Mouse (Mus musculus) heart, embryonic 12.5 days (tissue): ENCODE data around the gene Stac3. TPM values are rescaled to one million over a fixed set of nuclear protein-coding genes. Genes with fewer than 3 reads are reported as not detected.

Experiments used
- ATAC-seq: fragments of 200-750 bp; cut with Nextera tagmentation; 2 replicates; pipeline ENCODE4 v1.8.0; 2017; ENCODE audit warnings: moderate TSS enrichment, moderate library complexity; ENCODE audit not compliant: insufficient number of reproducible peaks, low FRiP score
- H3K27ac ChIP-seq: fragments of 300-500 bp; sonication (generic); 2 replicates; pipeline ENCODE4 v1.5.1; 2016; ENCODE audit warnings: mild to moderate bottlenecking, moderate library complexity; ENCODE audit not compliant: poor library complexity, severe bottlenecking
- H3K27me3 ChIP-seq: fragments of 300-500 bp; sonication (generic); replicated peaks from 2 replicates; pipeline ENCODE4 v1.6.1; 2016; ENCODE audit warnings: mild to moderate bottlenecking, moderate library complexity
- H3K36me3 ChIP-seq: fragments of 300-500 bp; sonication (generic); 2 replicates; pipeline ENCODE4 v1.6.1; 2016; ENCODE audit warnings: mild to moderate bottlenecking, moderate library complexity
- H3K4me1 ChIP-seq: fragments of 300-500 bp; sonication (generic); replicated peaks from 2 replicates; pipeline ENCODE4 v1.6.1; 2016; ENCODE audit warnings: mild to moderate bottlenecking
- H3K4me2 ChIP-seq: fragments of 300-500 bp; sonication (generic); 2 replicates; pipeline ENCODE4 v1.6.1; 2016; ENCODE audit warnings: mild to moderate bottlenecking, moderate library complexity
- H3K4me3 ChIP-seq: fragments of 300-500 bp; sonication (generic); 2 replicates; pipeline ENCODE4 v1.5.1; 2016; ENCODE audit warnings: mild to moderate bottlenecking
- H3K9ac ChIP-seq: fragments of 300-500 bp; sonication (generic); 2 replicates; pipeline ENCODE4 v1.6.1; 2016; ENCODE audit warnings: mild to moderate bottlenecking, moderate library complexity
- H3K9me3 ChIP-seq: fragments of 300-500 bp; sonication (generic); replicated peaks from 2 replicates; pipeline ENCODE4 v1.6.1; 2016; ENCODE audit warnings: mild to moderate bottlenecking, moderate library complexity
- WGBS: fragments of 180-500 bp; shearing (Covaris S2); methylation state at CpG from one replicate; pipeline ENCODE4 v1.1.7; 2016; 5-methylcytosine and 5-hydroxymethylcytosine counted together
- polyA plus RNA-seq: library from polyadenylated mRNA; unstranded; fragments of >200 nt; fragmentation: Nextera tagmentation; extraction: Ambion mirVana; gene quantifications from 2 replicates; pipeline ENCODE4 v1.2.1, GENCODE M21; 2016

Gene Stac3
- polyA plus RNA-seq, 1 experiment from 2014 or later, result 1.1 TPM

- ATAC-seq, result no peak
- Histone ChIP-seq H3K27ac (no peak overlapping the region), H3K9me3 (no peaks in the 10 kb centered on the region), H3K4me3 (no peak overlapping the region), H3K27me3 (peaks cover 1% of the 10 kb centered on the region; the same call in 1 of the 2 replicates), H3K36me3 (peaks cover 80% of the 10 kb centered on the region), H3K4me1 (no peaks in the 10 kb centered on the region), H3K9ac (no peak overlapping the region), H3K4me2 (no peak overlapping the region)
- WGBS, result 49% methylated on average over 6 of the region's 6 CpGs
Measured at GRCm38 (mm10) chr10:127542720-127543119, 41.2 kb downstream of the Stac3 start.

DNA sequence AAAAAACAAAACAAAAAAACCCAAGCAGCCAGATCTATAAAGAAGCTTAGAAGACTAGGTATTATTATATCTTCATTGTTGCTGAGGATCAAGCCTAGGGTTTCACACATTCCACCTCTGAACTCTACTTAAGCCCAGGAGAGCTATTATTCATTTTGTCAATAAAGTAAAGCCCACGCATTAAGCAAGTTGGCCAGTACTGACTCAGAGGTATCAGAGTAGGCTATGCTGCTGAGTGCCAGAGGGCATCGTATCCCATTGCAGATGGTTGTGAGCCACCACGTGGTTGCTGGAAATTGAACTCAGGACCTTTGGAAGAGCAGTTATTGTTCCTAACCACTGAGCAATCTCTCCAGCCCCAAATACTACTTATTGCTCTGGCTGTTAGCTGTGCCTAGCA lies 42.4 kb downstream of the Stac3 start:
- no peak overlapping the region for H3K27ac ChIP-seq
- H3K4me2 ChIP-seq, result no peak overlapping the region
- WGBS, result 79% methylated on average over 3 of the region's 3 CpGs
- no peak for ATAC-seq
- H3K27me3 ChIP-seq, result no peaks in the 10 kb centered on the region
- no peak overlapping the region for H3K4me3 ChIP-seq
- H3K9ac ChIP-seq, result no peak overlapping the region
- H3K9me3 ChIP-seq, result no peaks in the 10 kb centered on the region
- H3K4me1 ChIP-seq, result no peaks in the 10 kb centered on the region
- peaks cover 91% of the 10 kb centered on the region for H3K36me3 ChIP-seq

DNA sequence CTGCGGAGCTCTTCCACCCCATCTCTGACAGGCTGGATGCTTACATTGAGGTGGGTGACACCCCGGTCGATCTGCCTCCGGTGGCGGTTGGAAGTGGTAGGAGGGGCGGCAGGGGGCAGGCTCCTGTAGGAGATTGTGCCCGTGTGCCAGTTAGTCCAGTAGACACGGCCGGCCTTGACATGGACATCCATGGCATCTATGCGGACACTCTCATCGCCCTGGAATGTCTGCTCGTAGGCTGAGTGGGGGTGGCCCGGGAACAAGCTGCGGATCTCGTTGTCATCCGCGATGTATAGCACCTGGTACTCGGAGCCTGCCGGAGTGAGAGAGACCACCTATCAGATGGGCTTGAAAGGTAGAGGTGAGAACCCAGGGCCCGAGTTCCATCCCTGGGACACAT lies 42.9 kb downstream of the Stac3 start:
- Histone ChIP-seq H3K4me2 (no peak overlapping the region), H3K27me3 (no peaks in the 10 kb centered on the region), H3K36me3 (peaks cover 93% of the 10 kb centered on the region), H3K9ac (no peak overlapping the region), H3K9me3 (no peaks in the 10 kb centered on the region), H3K4me3 (no peak overlapping the region), H3K4me1 (no peaks in the 10 kb centered on the region), H3K27ac (no peak overlapping the region)
- ATAC-seq, result no peak
- 88% methylated on average over 20 of the region's 20 CpGs for WGBS

DNA sequence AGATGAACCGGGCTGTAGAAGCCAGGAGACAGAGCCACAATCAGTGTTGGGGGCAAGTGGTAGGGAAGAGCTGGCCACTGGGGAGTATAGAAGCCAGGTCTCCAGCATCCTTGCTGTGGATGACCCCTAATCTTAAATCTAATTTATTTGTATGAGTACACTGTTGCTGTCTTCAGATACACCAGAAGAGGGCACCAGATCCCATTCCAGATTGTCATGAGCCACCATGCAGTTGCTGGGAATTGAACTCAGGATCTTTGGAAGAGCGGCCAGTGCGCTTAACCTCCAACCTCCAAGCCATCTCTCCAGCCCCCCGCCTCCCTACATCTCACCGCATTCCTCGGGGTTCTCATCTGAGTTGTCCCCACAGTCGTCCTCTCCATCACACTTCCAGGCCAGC lies 45.0 kb downstream of the Stac3 start:
- H3K4me3 ChIP-seq, result no peak overlapping the region
- H3K9ac ChIP-seq, result no peak overlapping the region
- H3K4me2 ChIP-seq, result no peak overlapping the region
- no peaks in the 10 kb centered on the region for H3K27me3 ChIP-seq
- H3K27ac ChIP-seq, result no peak overlapping the region
- H3K9me3 ChIP-seq, result no peaks in the 10 kb centered on the region
- 87% methylated on average over 7 of the region's 7 CpGs for WGBS
- ATAC-seq, result no peak
- no peaks in the 10 kb centered on the region for H3K4me1 ChIP-seq
- H3K36me3 ChIP-seq, result peaks cover 95% of the 10 kb centered on the region

DNA sequence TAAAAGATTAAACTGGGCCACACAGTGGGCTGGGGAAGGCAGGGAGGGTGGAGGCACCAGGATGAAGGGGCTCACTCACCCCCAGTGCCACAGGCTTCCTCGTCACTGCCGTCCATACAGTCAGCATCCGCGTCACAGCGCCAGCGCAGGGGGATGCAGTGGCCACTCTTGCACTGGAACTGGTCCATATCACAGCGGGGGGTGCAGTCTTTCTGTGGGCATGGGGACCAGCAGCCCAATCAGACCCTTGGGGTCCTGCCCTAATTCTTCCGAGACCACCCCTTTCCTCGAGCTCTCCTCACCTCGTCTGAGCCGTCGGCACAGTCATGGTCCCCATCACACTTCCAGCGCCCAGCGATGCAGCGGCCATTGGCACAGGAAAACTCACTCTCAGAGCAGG lies 46.8 kb downstream of the Stac3 start:
- Histone ChIP-seq H3K4me3 (no peak overlapping the region), H3K9ac (no peak overlapping the region), H3K4me2 (no peak overlapping the region), H3K27ac (no peak overlapping the region), H3K27me3 (no peaks in the 10 kb centered on the region), H3K9me3 (no peaks in the 10 kb centered on the region), H3K4me1 (no peaks in the 10 kb centered on the region), H3K36me3 (peaks cover 95% of the 10 kb centered on the region)
- 90% methylated on average over 15 of the region's 15 CpGs for WGBS
- ATAC-seq, result no peak

DNA sequence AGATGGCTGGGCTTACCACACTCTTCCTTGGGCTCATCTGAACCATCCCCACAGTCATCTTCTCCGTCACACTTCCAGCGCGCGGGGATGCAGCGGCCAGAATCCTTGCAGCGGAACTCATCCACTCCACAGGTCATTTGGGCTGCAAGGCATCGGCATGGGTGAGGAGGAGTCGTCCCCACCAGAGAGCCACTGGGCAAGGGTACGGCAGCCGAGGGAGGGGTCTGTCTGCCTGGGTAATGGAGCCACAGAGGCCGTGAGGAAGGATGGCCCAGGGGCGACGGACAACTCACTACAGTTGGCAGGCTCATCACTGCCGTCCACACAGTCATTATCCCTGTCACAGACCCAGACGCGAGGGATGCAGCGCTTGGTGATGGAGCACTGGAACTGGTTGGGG lies 48.4 kb downstream of the Stac3 start:
- no peak overlapping the region for H3K4me3 ChIP-seq
- H3K27ac ChIP-seq, result no peak overlapping the region
- no peaks in the 10 kb centered on the region for H3K27me3 ChIP-seq
- no peaks in the 10 kb centered on the region for H3K9me3 ChIP-seq
- no peak overlapping the region for H3K4me2 ChIP-seq
- no peaks in the 10 kb centered on the region for H3K4me1 ChIP-seq
- no peak overlapping the region for H3K9ac ChIP-seq
- 88% methylated on average over 17 of the region's 17 CpGs for WGBS
- H3K36me3 ChIP-seq, result peaks cover 99% of the 10 kb centered on the region
- no peak for ATAC-seq

DNA sequence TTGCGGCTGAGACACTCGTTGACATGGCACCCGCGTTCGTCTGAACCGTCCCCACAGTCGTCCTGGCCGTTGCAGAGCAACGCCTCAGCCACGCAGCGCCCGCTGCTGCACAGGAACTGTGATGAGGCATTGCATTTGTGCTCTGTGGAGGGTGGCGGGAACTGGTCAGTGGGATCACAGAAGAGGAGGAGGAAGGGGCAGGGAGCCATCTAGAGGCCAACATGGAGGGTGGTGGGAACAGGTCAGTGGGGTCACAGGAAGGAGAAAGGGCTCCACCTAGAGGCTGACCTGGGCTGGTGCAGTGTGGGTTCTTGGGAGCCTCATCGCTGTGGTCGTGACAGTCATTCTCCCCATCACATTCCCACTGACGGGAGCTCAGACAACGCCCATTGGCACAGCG lies 54.2 kb downstream of the Stac3 start:
- H3K36me3 ChIP-seq, result peaks cover 98% of the 10 kb centered on the region
- ATAC-seq, result no peak
- no peak overlapping the region for H3K4me2 ChIP-seq
- H3K9me3 ChIP-seq, result no peaks in the 10 kb centered on the region
- H3K9ac ChIP-seq, result no peak overlapping the region
- no peak overlapping the region for H3K27ac ChIP-seq
- 71% methylated on average over 18 of the region's 18 CpGs for WGBS
- no peaks in the 10 kb centered on the region for H3K27me3 ChIP-seq
- H3K4me1 ChIP-seq, result no peaks in the 10 kb centered on the region
- H3K4me3 ChIP-seq, result no peak overlapping the region

DNA sequence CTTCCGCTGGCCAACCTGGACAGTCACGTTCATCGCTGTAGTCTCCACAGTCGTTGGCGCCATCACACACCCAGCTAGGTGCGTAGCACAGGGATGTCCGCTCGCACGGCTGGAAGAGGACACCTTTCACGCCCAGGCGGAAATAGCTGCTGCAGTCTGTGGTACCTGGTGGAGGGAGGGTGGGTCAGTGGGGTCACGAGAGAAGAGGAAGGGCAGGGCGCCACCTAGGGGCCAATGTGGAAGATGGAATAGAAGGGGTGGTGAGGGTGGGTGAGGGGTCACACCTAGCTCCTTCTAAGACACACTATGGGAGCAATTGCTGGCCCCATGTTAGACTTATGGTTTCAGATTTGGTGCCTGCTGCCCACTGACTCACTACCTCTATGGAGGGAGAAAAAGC lies 55.9 kb downstream of the Stac3 start:
- Histone ChIP-seq H3K4me2 (no peak overlapping the region), H3K4me3 (no peak overlapping the region), H3K27ac (no peak overlapping the region), H3K9me3 (no peaks in the 10 kb centered on the region), H3K27me3 (no peaks in the 10 kb centered on the region), H3K4me1 (0 out of 2 replicates have a peak, but pooled peaks cover under 1% of the 10 kb centered on the region), H3K9ac (no peak overlapping the region), H3K36me3 (peaks cover 93% of the 10 kb centered on the region)
- 85% methylated on average over 13 of the region's 13 CpGs for WGBS
- no peak for ATAC-seq

Other genes starting within 250 kb of the Stac3 start
- gene Kif5a, start 238.3 kb upstream of the Stac3 start, polyA plus RNA-seq, result 0.37 and 0.79 TPM in 2 replicates
- gene Dctn2, start 235.3 kb upstream of the Stac3 start, polyA plus RNA-seq, result 133 and 136 TPM in 2 replicates
- 13.6 and 14.6 TPM in 2 replicates for gene Mbd6, start 212.7 kb upstream of the Stac3 start, polyA plus RNA-seq
- gene Mars, start 189.9 kb upstream of the Stac3 start, polyA plus RNA-seq, result 107 and 110 TPM in 2 replicates
- 0.89 and 1.8 TPM in 2 replicates for gene Arhgap9, start 179.7 kb upstream of the Stac3 start, polyA plus RNA-seq
- 0.31 and 0.41 TPM in 2 replicates for gene Gli1, start 159.7 kb upstream of the Stac3 start, polyA plus RNA-seq
- gene Inhbe, start 147.3 kb upstream of the Stac3 start, polyA plus RNA-seq, result not detected in 2 replicates
- gene Inhbc, start 131.3 kb upstream of the Stac3 start, polyA plus RNA-seq, result not detected in 2 replicates
- 35.8 and 36.6 TPM in 2 replicates for gene R3hdm2, start 121.4 kb upstream of the Stac3 start, polyA plus RNA-seq
- 19.5 and 24.4 TPM in 2 replicates for gene Ndufa4l2, start 13.3 kb downstream of the Stac3 start, polyA plus RNA-seq
- gene Shmt2, start 20.8 kb downstream of the Stac3 start, polyA plus RNA-seq, result 80.4 and 83.8 TPM in 2 replicates
- 0.33 and 0.65 TPM in 2 replicates for gene Nxph4, start 32.9 kb downstream of the Stac3 start, polyA plus RNA-seq
- 43.3 and 46.1 TPM in 2 replicates for gene Lrp1, start 119.5 kb downstream of the Stac3 start, polyA plus RNA-seq
- 27.8 and 28.2 TPM in 2 replicates for gene Stat6, start 141.3 kb downstream of the Stac3 start, polyA plus RNA-seq
- gene Nemp1, start 165.2 kb downstream of the Stac3 start, polyA plus RNA-seq, result 8.9 and 9.2 TPM in 2 replicates
- gene Nab2, start 166.9 kb downstream of the Stac3 start, polyA plus RNA-seq, result 13.4 and 13.7 TPM in 2 replicates
- 0.22 and 0.32 TPM in 2 replicates for gene Myo1a, start 203.5 kb downstream of the Stac3 start, polyA plus RNA-seq
- 4.4 and 16.9 TPM in 2 replicates for gene Tac2, start 222.8 kb downstream of the Stac3 start, polyA plus RNA-seq
- gene Zbtb39, start 237.9 kb downstream of the Stac3 start, polyA plus RNA-seq, result 2.5 TPM in 2 replicates